Mouse (Mus musculus) olfactory bulb, adult 2 months (tissue): Measurements from ENCODE around the gene 4930572O03Rik.
"Not testable (repeated sequence)": the region's sequence is repeated elsewhere in the genome, so short reads cannot be mapped to it uniquely, and the experiment has no call there.

ENCODE experiments used
- CTCF ChIP-seq: fragments of 200-500 bp; IDR thresholded peaks from 2 replicates; pipeline ENCODE4 v1.5.1; 2012; ENCODE audit warnings: low read depth, mild to moderate bottlenecking, low read length, moderate library complexity; ENCODE audit not compliant: insufficient read depth
- POLR2A ChIP-seq: fragments of 200-500 bp; IDR thresholded peaks from 2 replicates; pipeline ENCODE4 v1.6.1; 2012; ENCODE audit warnings: mild to moderate bottlenecking, low read depth, low read length, moderate library complexity; ENCODE audit not compliant: insufficient read depth

GRCm38 (mm10) chr5:15689659-15690213 is 32.9 kb upstream of the 4930572O03Rik start:
- TF ChIP-seq POLR2A, CTCF: not testable (repeated sequence)
